Mouse (Mus musculus) embryonic fibroblast, embryonic 13.5 days (primary cell): ENCODE measurements at regions not wholly inside any gene's neighbourhood (a gene's known extent, or its start where the extent isn't known, plus 50 kb on each side); places are given as distances from the start of the nearest gene placed in this dataset.

Source experiments
- CTCF ChIP-seq: IDR thresholded peaks from 2 replicates; pipeline ENCODE4 v1.5.1; 2011; ENCODE audit warnings: mild to moderate bottlenecking, control low read depth, low read length, moderate library complexity, borderline replicate concordance; ENCODE audit not compliant: insufficient read depth
- POLR2A ChIP-seq: IDR thresholded peaks from 2 replicates; pipeline ENCODE4 v1.6.1; 2011; ENCODE audit warnings: low read depth, mild to moderate bottlenecking, control low read depth, low read length, moderate library complexity

DNA sequence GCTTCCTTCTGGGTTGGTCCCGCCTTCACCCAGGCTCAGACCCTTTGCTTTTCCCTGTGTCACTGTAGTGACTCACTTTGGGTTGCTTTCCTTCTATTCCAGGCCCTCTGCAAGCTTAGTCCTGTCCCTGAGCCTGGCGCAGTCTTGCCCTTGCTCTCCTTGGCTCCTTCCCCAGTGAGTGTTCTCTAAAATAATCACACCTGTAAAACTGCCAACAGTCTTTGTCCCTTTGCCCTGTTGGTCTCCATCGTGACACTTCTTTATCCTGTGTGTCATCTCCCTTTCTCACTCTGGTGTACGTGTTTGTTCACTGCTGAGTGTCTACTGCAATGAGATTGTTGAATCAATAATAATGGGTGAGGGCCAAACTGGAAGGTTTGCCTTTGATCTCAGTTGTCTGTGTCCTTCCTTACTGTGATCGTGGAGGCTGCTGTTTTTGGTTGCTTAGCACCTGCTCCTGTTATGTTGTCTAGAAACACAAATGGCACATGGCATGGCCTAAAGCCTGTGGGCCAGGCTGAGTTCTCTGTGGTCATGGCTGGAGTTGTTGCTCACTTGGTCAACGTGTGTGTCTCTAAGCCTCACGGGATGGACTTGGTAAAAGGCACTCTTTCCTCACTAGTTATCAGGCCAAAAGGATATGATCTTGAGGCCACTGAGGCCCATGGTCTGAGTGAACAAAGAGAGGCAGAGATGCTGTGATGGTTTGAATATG lies 77.8 kb upstream of the Slc25a36 start:
- TF ChIP-seq CTCF, result no peak
- TF ChIP-seq POLR2A, result no peak
